Mouse (Mus musculus) cerebellum, adult 2 months (tissue): ENCODE data around the gene Pex10.

Experiments
- CTCF ChIP-seq: fragments of 200-500 bp; IDR thresholded peaks from 2 replicates; pipeline ENCODE4 v1.5.1; 2011; ENCODE audit warnings: low read depth, mild to moderate bottlenecking, control low read depth, low read length, moderate library complexity, borderline replicate concordance; ENCODE audit not compliant: insufficient read depth
- POLR2A ChIP-seq: fragments of 200-500 bp; IDR thresholded peaks from 2 replicates; pipeline ENCODE4 v1.6.1; 2011; ENCODE audit warnings: low read length, control low read depth, borderline replicate concordance; ENCODE audit not compliant: insufficient read depth

GRCm38 (mm10) chr4:155120038-155120437 is 53.2 kb downstream of the Pex10 start:
- TF ChIP-seq CTCF (no peak), POLR2A (no peak)
